Mouse (Mus musculus) kidney, adult 2 months (tissue): ENCODE results near the gene Prf1.

ENCODE experiments used
- CTCF ChIP-seq: fragments of 200-500 bp; conservative IDR thresholded peaks from 2 replicates; pipeline ENCODE4 v1.5.1; 2011; ENCODE audit warnings: low read depth, mild to moderate bottlenecking, control low read depth, low read length, moderate library complexity, mixed read lengths; ENCODE audit not compliant: insufficient read depth, insufficient read length
- POLR2A ChIP-seq: fragments of 200-500 bp; IDR thresholded peaks from one replicate; pipeline ENCODE4 v1.6.1; 2011; ENCODE audit warnings: low read depth, low read length, control low read depth

DNA sequence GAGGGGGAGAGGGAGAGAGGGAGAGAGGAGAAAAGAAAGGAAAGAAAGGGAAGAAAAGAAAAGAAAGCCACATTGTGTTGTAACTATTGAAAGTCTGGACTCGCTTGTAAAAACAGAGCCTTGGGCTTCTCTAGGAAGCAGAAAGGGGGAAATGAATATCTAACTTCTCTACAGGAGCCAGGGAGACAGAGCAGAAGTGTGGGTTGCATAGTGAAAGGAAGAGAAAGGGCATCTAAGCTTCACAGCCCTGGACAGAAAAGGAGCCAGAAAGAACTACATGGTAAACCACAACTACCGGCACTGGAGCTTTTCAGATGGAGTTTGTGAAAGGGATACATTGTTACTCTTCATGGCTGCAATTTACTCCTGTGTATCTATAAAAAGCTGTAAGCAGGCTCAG is 7.2 kb upstream of the Prf1 start:
- TF ChIP-seq CTCF, result no peak
- TF ChIP-seq POLR2A, result no peak
